Mouse (Mus musculus) spleen, postnatal 36 days (tissue): ENCODE measurements around the gene Anks1b.

ENCODE experiments used
- DNase-seq, 2 experiments: peaks; one replicate each; pipeline ENCODE4 v3.0.0; 2022; ENCODE audit warnings: low spot score in 2 of 2, mixed read lengths in 1 of 2

Gene Anks1b

DNA sequence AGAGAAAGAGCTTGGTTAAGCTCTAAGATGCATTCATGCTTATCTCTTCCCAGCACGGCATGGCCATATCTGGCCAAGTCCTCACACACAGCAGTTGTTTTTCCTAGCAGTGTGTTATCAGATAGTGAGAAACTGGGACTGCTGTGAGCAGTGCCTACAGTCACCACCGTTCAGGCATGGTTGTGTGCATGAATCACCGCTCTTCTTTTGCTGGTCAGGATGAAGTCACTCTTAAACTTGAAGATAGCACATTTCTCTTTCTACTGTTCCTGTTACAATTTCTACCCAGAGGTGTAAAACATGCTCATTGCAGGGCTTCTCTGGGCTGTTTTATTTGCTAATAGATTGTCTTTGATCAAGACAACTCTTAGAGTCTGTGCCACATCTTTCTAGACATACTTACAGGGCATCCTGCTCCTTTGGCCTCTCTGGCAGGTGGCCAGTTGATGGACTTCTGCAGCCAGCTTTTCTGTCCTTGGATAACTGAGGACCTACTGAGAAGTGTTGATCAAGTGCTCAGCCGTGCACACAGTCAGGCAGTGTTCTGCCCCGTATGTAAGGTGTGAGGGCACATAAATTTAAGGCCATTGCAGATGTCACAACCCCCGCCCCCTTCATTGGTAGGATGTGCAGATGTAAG lies 296.8 kb downstream of the Anks1b start:
- DNase-seq: no peak

DNA sequence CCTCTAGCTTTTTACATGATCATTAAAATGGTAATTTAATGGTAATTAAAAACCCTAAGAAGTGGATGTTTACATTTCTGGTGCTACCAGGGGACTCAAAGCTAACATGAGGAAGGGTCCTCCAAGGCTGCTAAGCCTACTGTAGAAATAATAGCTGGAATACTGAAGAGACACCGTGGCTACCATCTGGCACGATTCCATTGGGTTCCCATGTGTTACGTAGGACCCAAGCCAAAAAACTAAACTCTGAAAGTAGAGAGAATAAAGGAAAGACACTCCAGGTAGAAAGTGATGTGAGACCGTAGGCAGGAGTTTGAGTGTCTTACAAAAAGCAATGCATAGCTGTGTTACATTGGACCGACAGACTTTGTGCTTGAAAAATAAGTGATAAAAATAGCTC lies 317.1 kb downstream of the Anks1b start:
- DNase-seq: no peak

DNA sequence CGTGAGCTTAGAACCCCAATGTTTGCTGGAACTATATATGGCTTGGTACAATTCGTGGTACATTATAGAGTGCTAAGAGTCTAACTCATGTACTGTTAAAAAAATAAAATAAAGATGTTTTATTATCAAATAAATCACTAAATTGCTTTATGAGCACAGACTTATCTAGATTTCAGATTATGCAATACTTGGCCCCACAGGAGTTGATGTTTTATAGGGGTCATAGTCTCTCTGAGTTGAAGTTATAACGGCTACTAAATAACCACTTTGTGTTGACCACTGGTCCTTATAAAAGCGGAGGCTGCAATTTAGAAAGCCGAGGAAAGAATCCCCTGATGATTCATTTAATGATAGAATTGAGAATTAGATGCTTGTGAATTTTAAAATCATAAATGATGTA lies 323.6 kb downstream of the Anks1b start:
- DNase-seq: no peak

DNA sequence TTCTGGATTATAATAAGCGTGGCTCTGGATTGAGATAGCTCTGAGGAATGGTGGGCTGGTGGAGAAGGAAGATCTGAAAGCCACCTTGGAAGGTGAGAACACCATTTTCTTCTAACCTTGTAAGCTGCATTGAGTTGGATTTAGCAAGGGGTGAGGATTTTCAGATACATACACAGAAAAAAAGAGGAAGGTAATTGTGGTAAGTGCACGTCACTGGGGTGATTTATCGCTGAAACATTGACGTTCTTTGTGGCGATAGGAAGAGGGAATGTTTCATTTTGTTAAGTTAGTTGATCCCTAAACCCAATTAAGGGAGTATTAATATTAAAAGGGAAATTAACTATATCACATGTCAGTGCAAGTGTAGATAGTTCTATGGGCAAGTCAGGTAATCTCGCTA lies 336.7 kb downstream of the Anks1b start:
- DNase-seq: no peak

DNA sequence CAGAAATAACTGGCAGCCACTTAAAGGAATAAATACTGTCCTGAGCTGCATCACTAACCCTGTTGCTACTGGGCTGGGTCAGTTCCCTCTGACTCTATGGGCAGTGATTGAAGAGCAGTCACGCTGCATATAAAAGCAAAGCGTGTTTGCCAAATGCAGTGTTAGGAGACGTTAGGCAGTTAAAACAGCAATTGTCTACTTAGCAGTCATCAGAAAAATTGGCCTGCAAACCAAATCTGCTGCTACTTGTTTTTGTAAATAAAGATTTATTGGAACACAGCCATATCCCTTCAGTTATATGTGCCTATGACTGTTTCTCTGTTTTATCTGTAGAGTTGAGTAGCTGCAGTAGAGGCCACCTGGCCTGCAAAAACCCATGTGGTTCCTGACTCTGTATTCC lies 347.2 kb downstream of the Anks1b start:
- no peak for DNase-seq

DNA sequence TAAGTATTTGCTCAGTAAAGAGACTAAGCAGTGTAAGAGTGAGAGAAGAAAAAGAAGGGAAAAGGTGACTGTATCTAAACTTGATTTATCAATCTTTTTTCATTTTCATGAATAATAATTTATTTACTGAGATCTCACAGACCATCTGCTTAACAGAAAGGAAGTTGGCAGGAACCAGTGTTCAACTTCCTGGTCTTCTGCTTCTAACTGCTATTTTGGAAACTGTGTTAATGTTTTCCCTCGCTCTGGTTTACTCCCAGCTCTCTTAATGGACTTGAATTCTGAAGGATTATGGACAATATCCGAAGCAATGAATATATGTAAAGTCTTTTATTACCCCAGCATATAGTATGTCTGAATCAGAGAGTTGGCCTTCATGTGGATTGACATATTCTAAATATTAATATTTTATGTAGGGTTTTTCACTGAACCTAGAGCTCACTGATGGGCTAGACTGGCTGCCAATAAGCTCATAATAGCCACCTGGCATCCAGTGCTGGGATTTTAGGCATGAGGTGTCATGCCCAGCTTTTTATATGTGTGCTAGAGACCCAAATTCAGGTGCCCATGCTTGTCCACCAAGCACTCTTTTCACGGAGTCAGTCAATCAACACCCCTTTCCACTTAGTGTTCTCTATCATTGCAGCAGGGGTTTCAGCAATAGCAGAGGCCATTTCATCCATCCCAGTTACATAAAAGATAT lies 349.6 kb downstream of the Anks1b start:
- no peak for DNase-seq

DNA sequence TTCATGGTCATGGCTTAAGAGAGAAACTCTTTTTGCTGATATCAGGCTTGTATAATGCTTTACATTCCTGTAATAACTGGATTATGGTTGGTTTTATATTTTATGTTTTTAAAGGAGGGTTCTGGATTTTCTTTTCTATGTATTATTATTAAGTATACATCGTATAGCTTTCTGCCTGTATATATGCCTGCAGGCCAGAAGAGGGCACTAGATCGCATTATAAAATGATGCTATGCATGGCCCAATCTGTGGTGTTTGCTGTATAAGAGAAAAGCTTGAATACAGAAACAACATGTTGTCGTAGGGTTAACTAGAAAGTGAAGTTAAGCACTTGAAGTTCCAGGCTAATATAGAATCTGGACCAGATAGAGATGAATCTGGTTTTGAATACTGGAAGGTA lies 362.0 kb downstream of the Anks1b start:
- no peak for DNase-seq

DNA sequence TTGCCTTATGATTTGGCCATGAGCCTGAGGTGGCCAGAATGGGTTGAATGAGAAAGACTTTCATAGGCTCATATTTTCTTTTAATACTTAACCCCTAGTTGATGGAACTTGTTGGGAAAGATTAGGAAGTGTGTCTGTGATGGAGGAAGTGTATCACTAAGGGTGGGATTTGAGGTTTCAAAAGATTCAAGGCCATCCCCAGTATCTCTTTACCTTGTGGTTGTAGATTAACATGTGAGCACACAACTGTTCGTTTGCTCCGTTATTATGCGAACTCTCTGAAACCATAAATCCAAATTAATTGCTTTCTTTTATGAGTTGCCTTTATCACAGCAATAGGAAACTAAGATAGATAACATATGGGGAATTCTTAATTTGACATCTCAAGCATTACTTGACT lies 364.0 kb downstream of the Anks1b start:
- no peak for DNase-seq

DNA sequence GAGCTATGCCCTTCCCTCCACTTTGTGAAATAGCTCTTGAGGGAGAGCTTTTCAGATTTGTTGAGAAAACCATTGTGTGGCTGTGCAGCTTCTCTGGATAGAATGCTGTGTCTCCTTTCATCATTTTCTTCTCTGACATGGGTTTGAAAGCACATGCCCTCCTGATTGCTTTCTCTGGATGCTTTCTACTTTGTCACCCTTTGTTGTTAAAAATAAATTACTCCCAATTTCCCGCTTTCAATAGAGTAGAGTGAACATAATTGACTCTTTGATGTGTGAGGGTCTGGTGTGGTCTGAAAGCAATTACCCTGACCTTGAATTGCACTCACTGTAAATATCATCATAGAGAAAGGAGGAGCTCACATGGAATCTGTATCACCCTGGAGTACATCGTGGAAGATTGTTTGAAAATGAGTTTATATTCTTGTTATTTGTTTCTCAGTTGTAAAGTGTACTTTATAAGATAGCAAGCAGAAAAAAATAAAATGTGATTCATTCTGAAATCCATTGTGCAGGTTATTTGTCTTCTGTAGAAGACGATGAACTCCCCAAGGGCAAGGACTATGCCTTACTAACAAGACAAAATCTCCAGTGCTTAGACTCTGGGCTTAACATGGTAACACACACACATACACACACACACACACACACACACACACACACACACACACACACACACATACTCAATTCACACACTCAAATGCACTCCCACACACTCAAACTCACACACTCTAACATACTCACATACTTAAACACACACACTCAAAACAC lies 385.8 kb downstream of the Anks1b start:
- no peak for DNase-seq

DNA sequence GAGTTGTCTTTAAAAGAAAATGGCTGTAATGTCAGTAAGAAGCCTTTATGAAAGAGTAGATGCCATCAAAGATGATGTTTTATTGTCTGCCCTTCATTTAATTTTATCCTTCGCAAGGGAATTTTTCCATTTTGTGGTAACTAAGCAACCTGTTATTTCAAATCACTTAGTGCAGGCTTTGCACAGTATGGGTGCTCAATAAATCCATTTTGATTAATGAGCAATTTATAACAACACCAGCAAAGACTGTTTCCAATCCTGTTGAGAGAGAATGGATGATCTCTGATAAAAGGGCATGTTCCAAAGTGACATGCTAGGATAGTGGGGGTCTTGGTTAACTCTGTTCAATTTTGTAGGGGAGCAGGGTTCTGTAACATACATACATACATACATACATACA lies 398.0 kb downstream of the Anks1b start:
- DNase-seq: no peak

DNA sequence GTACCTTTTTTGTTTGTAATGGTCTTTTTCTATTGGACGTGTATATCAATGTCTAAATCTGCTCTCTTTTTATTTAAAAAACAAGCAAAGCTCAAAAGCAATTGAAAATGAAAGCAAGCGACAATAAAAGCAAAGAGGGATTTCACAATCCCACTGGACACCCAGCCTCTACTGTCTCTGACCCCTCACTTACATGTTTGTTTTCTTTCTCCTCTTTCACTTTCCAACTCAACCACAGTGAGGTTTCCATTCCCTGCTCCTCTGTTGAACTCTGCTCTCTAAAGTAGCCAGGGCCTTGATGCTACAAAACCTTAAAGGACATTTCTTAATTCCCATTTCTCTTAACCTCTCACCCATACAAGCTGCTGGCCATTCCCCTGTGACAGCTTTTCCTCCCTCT lies 400.0 kb downstream of the Anks1b start:
- DNase-seq: no peak

DNA sequence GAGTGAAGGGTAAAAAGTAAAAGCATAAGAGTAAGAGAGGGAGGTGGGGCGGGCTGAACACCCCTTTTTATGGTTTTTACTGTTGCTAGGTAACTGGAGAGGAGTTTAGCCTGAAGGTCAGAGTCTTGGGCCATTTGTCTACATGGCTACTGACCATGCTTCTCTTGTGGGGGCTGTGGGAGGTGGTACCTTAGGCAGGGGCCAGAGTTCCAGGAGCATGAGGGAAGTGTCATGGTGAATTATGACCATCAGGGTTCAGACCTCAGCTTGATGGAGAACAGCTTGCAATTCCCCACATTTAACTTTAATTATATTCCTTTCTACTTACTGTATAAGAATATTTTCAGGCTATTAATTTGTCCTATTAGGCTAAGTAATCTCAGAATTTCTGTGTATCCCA lies 413.3 kb downstream of the Anks1b start:
- DNase-seq: no peak

DNA sequence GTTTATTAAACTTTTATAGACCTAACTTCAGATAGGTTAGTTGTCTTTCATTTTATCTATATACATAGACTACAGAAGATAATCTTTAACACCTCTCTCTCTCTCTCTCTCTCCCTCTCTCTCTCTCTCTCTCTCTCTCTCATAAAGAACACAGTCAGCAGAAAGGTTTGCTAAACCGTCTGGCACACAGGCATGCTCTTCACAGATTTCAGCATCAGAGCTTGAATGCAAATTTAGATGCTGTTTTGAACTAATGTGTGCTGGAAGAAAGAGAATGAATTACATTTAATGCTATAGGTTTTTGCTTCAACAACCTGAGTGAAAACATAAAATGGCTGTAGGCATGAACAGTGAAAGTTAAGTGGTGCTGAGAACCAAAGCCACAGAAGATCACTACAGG lies 429.9 kb downstream of the Anks1b start:
- DNase-seq: no peak

DNA sequence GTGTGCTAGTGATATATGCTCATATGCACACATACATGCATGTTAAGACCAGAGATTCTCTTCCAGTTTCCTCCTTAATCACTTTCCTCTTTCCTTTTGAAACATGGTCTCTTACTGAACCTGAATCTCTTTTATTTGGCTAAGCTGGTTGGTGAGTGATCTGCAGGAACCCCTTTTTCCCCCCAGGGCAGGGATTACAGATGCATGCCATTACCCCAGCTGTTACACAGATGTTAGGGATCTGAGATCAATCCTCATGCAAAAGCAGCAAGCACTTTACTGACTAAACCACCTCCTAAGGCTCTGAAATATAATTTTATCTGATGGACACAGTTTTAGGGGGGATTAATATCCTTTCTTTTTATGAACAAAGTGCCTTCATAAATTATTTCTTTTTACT lies 432.8 kb downstream of the Anks1b start:
- DNase-seq: no peak

DNA sequence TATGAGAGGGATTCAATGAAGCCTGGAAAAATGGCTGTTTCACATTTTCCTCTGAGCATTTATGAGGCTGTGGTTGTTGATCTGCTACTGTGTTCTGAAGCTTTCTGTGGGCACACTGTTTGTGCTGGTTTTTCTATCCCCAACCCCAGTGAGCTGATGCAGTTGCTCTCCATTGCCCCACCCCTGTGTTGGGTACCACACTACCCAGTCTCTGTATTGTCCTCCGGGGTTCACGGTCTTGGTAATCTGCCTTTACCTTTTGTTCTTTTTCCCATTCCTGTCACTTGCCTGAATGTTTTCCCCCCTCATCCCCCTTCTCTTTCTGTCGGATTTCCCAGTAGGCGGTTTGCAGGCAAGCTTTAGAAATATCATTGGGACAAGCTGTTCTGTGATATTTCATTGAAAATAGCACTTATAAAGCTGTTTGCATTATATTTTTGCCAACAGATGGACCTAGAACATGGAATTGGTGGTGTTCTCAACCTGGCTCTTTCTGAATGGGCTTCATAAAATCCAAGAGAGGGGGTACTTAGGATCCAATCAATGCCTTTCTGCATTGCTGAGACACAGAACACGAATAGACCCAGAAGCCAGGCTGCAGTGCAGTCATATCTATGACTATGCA lies 434.7 kb downstream of the Anks1b start:
- no peak for DNase-seq

DNA sequence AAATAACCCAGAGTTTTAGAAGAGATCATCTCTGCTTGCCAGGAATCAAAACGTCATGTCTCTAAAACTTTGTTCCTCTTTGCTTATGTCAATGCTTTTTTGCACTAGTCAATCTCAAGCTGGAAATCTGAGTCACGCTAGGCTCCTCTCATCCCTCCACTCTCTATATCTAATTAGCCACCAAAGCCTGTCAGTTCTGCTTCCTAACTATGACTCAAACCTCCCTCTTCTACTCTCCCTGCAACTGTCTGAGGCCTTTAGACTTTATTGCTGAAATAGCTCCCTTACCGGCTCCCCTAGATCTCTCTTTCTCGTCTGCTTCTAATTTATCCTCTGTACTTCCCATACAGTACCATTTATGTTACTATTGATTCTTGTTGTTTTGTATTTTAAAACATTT lies 456.5 kb downstream of the Anks1b start:
- DNase-seq: no peak

DNA sequence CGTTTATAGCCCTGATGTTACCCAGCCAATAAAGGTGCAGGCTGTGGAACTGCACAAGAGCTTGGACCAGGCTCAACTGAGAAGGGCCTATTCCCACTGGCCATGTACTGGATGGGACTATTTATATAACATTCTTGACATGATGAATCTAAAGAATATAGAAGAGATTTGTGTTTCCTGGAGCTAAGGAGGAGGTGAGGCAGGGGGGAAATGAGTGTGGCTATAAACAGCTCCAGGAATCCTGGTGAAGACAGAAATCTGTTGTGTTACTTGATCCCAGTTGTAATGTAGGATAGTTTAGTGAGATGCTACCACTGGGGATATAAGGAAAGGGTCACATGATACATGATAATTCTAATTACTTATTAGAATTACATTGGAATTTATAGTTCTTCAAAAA lies 472.1 kb downstream of the Anks1b start:
- no peak for DNase-seq

DNA sequence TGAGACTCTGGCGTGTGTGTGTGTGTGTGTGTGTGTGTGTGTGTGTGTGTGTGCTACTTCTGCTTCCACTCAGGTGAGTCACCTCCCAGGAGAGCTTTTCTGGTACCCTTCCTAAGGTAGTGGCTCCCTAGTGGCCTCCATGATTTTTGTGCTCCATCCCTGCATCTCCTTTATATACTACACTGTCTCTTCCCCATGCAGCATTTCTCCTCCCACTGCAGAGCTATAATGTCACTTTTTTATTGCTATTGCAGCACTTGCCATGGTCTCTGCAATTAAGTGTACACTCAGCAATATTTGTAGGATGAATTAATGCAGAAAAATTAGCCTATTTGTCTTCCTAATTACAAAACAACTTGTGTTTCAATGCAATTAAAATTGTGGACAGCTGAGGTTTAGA lies 482.9 kb downstream of the Anks1b start:
- DNase-seq: no peak

DNA sequence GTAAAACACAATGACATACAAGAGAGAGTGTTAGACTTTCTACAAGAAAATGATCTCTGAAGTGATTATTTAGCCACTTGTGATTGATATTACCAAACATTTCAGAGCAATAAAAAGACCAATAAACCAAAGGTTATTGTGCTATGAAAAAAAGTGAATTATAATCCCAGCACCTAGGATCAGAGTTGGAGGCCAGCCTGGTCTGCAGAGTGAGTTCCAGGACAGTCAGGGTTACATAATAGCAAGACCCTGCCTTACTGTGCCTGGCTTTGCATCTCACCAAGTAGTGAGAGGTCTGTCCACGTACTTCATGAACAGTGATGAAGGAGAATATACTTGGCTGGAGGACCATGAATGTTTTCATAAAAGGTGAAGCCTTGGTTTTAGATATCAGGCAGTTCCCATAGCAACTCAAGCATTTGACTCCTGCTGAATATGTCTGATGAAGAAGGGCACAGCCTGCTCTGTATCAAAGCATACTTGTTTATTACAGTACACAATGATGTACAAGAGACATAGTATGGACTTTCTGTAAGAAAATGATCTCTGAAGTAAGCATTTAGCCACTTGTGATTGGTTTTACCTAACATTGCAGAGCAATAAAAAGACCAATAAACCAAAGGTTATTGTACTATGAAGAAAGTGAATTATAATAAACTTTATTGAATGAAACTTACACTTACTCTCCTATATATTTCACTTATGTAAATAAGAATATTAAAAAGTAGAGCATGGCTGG lies 484.0 kb downstream of the Anks1b start:
- no peak for DNase-seq

DNA sequence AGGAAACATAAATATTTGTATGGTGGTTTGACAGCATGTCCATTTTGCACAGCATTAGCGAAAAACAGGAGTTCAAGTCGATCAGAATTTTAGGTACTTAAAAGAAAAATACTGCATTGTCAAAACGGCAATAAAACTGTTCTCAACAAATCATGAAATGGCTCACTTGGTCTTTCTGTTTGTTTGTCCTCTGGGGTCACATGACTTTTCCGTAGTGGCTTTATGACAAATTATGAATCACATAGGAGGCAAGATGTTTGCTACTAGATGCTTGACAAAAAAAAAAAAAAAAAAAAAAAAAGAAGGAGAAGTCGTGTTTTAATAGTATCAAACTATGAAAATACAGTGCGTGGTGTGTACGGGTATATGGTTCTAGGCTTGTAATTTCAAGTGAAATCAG lies 495.7 kb downstream of the Anks1b start:
- no peak for DNase-seq

DNA sequence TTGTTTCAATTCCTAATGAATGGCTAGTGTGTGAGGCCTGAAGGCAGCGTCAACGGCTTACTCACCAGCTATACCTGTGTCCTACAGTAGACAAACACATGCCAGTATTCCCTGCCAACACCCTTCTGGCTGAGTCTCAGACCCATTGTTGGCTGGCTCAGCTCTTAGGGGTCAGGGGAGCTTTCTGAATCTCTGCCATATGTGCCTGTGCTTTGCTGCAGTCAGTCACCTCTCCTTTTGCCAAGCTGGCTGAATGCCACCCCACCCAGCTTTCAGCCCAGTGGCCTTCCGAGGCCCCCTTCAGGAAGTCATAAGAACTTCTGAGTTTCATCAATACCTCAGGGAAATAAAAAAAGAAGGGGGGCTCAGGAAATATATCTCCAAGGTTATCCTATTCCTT lies 497.4 kb downstream of the Anks1b start:
- DNase-seq: no peak

DNA sequence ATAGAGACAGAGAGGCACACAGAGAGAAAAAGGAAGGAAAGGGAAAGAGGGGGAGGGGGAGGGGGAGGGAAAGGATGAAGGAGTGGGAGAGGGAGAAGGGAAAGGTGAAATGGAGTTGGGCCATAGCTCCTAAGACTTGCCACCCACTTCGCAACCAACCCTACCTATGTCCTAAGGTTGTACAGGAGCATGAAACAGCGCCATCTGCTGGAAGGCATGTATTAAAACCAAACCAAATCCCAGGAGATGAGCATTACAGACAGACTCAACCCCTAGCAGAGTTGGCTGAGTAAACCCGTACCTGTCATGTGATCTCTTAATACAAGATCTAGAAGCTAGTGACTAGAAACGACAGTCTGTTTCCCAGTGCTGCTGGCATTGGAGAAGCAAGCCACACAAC lies 500.2 kb downstream of the Anks1b start:
- no peak for DNase-seq
